Mouse (Mus musculus): ENCODE data around the gene Olfm2. TPM values are rescaled to one million over a fixed set of nuclear protein-coding genes. Genes with fewer than 3 reads are reported as not detected.

Olfm2 gene
- total and polyA plus RNA-seq, 3 experiments = 0.08 to 0.47 TPM; not detected in 1

GRCm38 (mm10) chr9:20790345-20790744 is 44.2 kb upstream of the Olfm2 start:
- TF ChIP-seq MAZ (IDR thresholded peaks at IDR 0.05; ENCODE audit: low read depth, low read length) (no peak), ETS1 (conservative IDR thresholded peaks at IDR 0.05; ENCODE audit: low read depth, low read length) (no peak), ZMIZ1 (IDR thresholded peaks at IDR 0.05; ENCODE audit: low read depth, low read length) (no peak)

GRCm38 (mm10) chr9:20789651-20790050 is 43.5 kb upstream of the Olfm2 start:
- Histone ChIP-seq H3K4me1 (ENCODE audit: control insufficient read depth in 1 of 2, insufficient read depth in 2 of 2) (no peaks in the 10 kb centered on the region), H3K79me2 (replicated peaks; ENCODE audit: control insufficient read depth, extremely low read depth, insufficient read depth, poor library complexity, severe bottlenecking) (no peaks in the 10 kb centered on the region), H3K4me3 (replicated peaks in 1 of 3; ENCODE audit: low read depth in 2 of 3, low read length in 2 of 3, poor library complexity in 1 of 3) (no peak overlapping the region), H3K9ac (ENCODE audit: insufficient read depth, low read depth) (no peak overlapping the region), H3K27ac (ENCODE audit: insufficient read depth, low read depth) (no peak overlapping the region), H3K27me3 (replicated peaks) (peaks cover 91% of the 10 kb centered on the region), H3K9me3 (replicated peaks; ENCODE audit: low read length) (peaks cover 11% of the 10 kb centered on the region), H3K36me3 (replicated peaks in 1 of 2; ENCODE audit: control insufficient read depth in 1 of 2, insufficient read depth in 1 of 2, low read length in 1 of 2) (no peaks in the 10 kb centered on the region), H3K4me2 (ENCODE audit: insufficient read depth, low read depth, poor library complexity, severe bottlenecking) (no peak overlapping the region)
- dilution Hi-C loops (cut with MboI; ENCODE audit: extremely low pct_ligation_motif_present, extremely low pct_unique_long_range_greater_than_20kb, low sequenced_read_pairs) (no loop called here), in situ Hi-C loops (cut with MboI; ENCODE audit: low pct_ligation_motif_present, low pct_unique_long_range_greater_than_20kb, low sequenced_read_pairs) (no loop called here)
- DNase-seq (ENCODE audit: extremely low read depth) = no peak
- no peak for TF ChIP-seq E2F4 (IDR thresholded peaks at IDR 0.05; ENCODE audit: insufficient replicate concordance, low read depth, low read length)
- TF ChIP-seq HCFC1 (IDR thresholded peaks at IDR 0.05; ENCODE audit: low read depth, low read length) = no peak

More at GRCm38 (mm10) chr9:20790345-20790744, 44.2 kb upstream of the Olfm2 start:
- peaks cover 11% of the 10 kb centered on the region for H3K9me3 ChIP-seq (replicated peaks; ENCODE audit: low read length)
- peaks cover 91% of the 10 kb centered on the region for H3K27me3 ChIP-seq (replicated peaks)
- no peak overlapping the region for H3K9ac ChIP-seq (ENCODE audit: insufficient read depth, low read depth)
- H3K36me3 ChIP-seq (replicated peaks in 1 of 2; ENCODE audit: control insufficient read depth in 1 of 2, insufficient read depth in 1 of 2, low read length in 1 of 2) = no peaks in the 10 kb centered on the region
- no peak overlapping the region for H3K4me3 ChIP-seq (replicated peaks in 1 of 3; ENCODE audit: low read depth in 2 of 3, low read length in 2 of 3, poor library complexity in 1 of 3)
- no peak overlapping the region for H3K27ac ChIP-seq (ENCODE audit: insufficient read depth, low read depth)
- in situ Hi-C loops (cut with MboI; ENCODE audit: low pct_ligation_motif_present, low pct_unique_long_range_greater_than_20kb, low sequenced_read_pairs) = no loop called here
- no peaks in the 10 kb centered on the region for H3K79me2 ChIP-seq (replicated peaks; ENCODE audit: control insufficient read depth, extremely low read depth, insufficient read depth, poor library complexity, severe bottlenecking)
- no peak for DNase-seq (ENCODE audit: extremely low read depth)
- H3K4me1 ChIP-seq (ENCODE audit: control insufficient read depth in 1 of 2, insufficient read depth in 2 of 2) = no peaks in the 10 kb centered on the region
- H3K4me2 ChIP-seq (ENCODE audit: insufficient read depth, low read depth, poor library complexity, severe bottlenecking) = no peak overlapping the region
- dilution Hi-C loops (cut with MboI; ENCODE audit: extremely low pct_ligation_motif_present, extremely low pct_unique_long_range_greater_than_20kb, low sequenced_read_pairs) = no loop called here

GRCm38 (mm10) chr9:20787992-20788391 is 41.8 kb upstream of the Olfm2 start:
- Histone ChIP-seq H3K27ac (ENCODE audit: insufficient read depth, low read depth) (no peak overlapping the region), H3K36me3 (replicated peaks in 1 of 2; ENCODE audit: control insufficient read depth in 1 of 2, insufficient read depth in 1 of 2, low read length in 1 of 2) (no peaks in the 10 kb centered on the region), H3K27me3 (replicated peaks) (peaks cover 91% of the 10 kb centered on the region), H3K9me3 (replicated peaks; ENCODE audit: low read length) (peaks cover 14% of the 10 kb centered on the region), H3K79me2 (replicated peaks; ENCODE audit: control insufficient read depth, extremely low read depth, insufficient read depth, poor library complexity, severe bottlenecking) (no peaks in the 10 kb centered on the region), H3K4me3 (replicated peaks in 1 of 3; ENCODE audit: low read depth in 2 of 3, low read length in 2 of 3, poor library complexity in 1 of 3) (no peak overlapping the region), H3K4me1 (ENCODE audit: control insufficient read depth in 1 of 2, insufficient read depth in 2 of 2) (no peaks in the 10 kb centered on the region), H3K9ac (ENCODE audit: insufficient read depth, low read depth) (no peak overlapping the region), H3K4me2 (ENCODE audit: insufficient read depth, low read depth, poor library complexity, severe bottlenecking) (no peak overlapping the region)
- DNase-seq (ENCODE audit: extremely low read depth) = no peak
- in situ Hi-C loops (cut with MboI; ENCODE audit: low pct_ligation_motif_present, low pct_unique_long_range_greater_than_20kb, low sequenced_read_pairs) = no loop called here
- TF ChIP-seq BHLHE40 (IDR thresholded peaks at IDR 0.05; ENCODE audit: low read depth, low read length) (no peak), CTCF (conservative IDR thresholded peaks at IDR 0.05 in 1 of 2, IDR thresholded peaks at IDR 0.05 in 1 of 2; ENCODE audit: low read depth in 2 of 2, low read length in 2 of 2) (peak; percentile 8 to 18; a peak in 2 of 4 replicates)
- dilution Hi-C loops (cut with MboI; ENCODE audit: extremely low pct_ligation_motif_present, extremely low pct_unique_long_range_greater_than_20kb, low sequenced_read_pairs) = no loop called here

- in situ Hi-C loops (cut with MboI; ENCODE audit: low pct_ligation_motif_present, low pct_unique_long_range_greater_than_20kb, low sequenced_read_pairs) (no loop called here), dilution Hi-C loops (cut with MboI; ENCODE audit: extremely low pct_ligation_motif_present, extremely low pct_unique_long_range_greater_than_20kb, low sequenced_read_pairs) (no loop called here)
- Histone ChIP-seq H3K27me3 (replicated peaks) (peaks cover 86% of the 10 kb centered on the region), H3K27ac (ENCODE audit: insufficient read depth, low read depth) (no peak overlapping the region), H3K9me3 (replicated peaks; ENCODE audit: low read length) (peaks cover 20% of the 10 kb centered on the region), H3K4me1 (ENCODE audit: control insufficient read depth in 1 of 2, insufficient read depth in 2 of 2) (no peaks in the 10 kb centered on the region), H3K79me2 (replicated peaks; ENCODE audit: control insufficient read depth, extremely low read depth, insufficient read depth, poor library complexity, severe bottlenecking) (no peaks in the 10 kb centered on the region), H3K4me2 (ENCODE audit: insufficient read depth, low read depth, poor library complexity, severe bottlenecking) (no peak overlapping the region), H3K36me3 (replicated peaks in 1 of 2; ENCODE audit: control insufficient read depth in 1 of 2, insufficient read depth in 1 of 2, low read length in 1 of 2) (no peaks in the 10 kb centered on the region), H3K9ac (ENCODE audit: insufficient read depth, low read depth) (no peak overlapping the region), H3K4me3 (replicated peaks in 1 of 3; ENCODE audit: low read depth in 2 of 3, low read length in 2 of 3, poor library complexity in 1 of 3) (no peak overlapping the region)
- no peak for DNase-seq (ENCODE audit: extremely low read depth)
- TF ChIP-seq SMC3 (IDR thresholded peaks at IDR 0.05; ENCODE audit: low read depth, low read length) (no peak), NRF1 (IDR thresholded peaks at IDR 0.05; ENCODE audit: low read depth, low read length) (no peak), RAD21 (IDR thresholded peaks at IDR 0.05; ENCODE audit: low read depth, low read length) (no peak), EP300 (IDR thresholded peaks at IDR 0.05; ENCODE audit: low read length) (no peak), PAX5 (IDR thresholded peaks at IDR 0.05; ENCODE audit: low read length) (no peak), CHD2 (IDR thresholded peaks at IDR 0.05; ENCODE audit: low read length) (no peak), POLR2AphosphoS2 (IDR thresholded peaks at IDR 0.05; ENCODE audit: low read depth, low read length) (no peak), ELF1 (IDR thresholded peaks at IDR 0.05; ENCODE audit: low read depth, low read length) (no peak), MYC (IDR thresholded peaks at IDR 0.05; ENCODE audit: low read depth, low read length) (no peak), KAT2A (IDR thresholded peaks at IDR 0.05; ENCODE audit: insufficient replicate concordance, low read length) (no peak), MEF2A (IDR thresholded peaks at IDR 0.05; ENCODE audit: borderline replicate concordance, low read depth, low read length) (no peak), TBP (conservative IDR thresholded peaks at IDR 0.05; ENCODE audit: low read depth, low read length) (no peak), ZMIZ1 (IDR thresholded peaks at IDR 0.05; ENCODE audit: low read depth, low read length) (no peak), IRF4 (IDR thresholded peaks at IDR 0.05; ENCODE audit: low read depth, low read length) (no peak)
Measured at GRCm38 (mm10) chr9:20785055-20785454, 38.9 kb upstream of the Olfm2 start.
